Mouse (Mus musculus): ENCODE results near the gene Atraid. TPM values are rescaled to one million over a fixed set of nuclear protein-coding genes. Genes with fewer than 3 reads are reported as not detected.
A peak's percentile ranks its signal among the peaks of the same experiment; 100 is the strongest.

The Atraid gene
- total RNA-seq, 2 experiments from 2014 or later, result 42.4 to 43.6 TPM

- intact Hi-C loops (cut with DNase I), result no loop called here
- DNase-seq, result no peak
Measured at GRCm38 (mm10) chr5:31093151-31094041, 45.3 kb downstream of the Atraid start.

GRCm38 (mm10) chr5:31094100-31094798, 46.1 kb downstream of the Atraid start:
- intact Hi-C loops (cut with DNase I), result no loop called here

GRCm38 (mm10) chr5:31094799-31095691, 46.9 kb downstream of the Atraid start:
- intact Hi-C loops (cut with DNase I), result no loop called here
- peak in 1 of 2 experiments; percentile 38 for DNase-seq

More at GRCm38 (mm10) chr5:31094100-31094798, 46.1 kb downstream of the Atraid start:
- no peak for DNase-seq

GRCm38 (mm10) chr5:31095711-31096480, 47.8 kb downstream of the Atraid start:
- DNase-seq, result no peak
- intact Hi-C loops (cut with DNase I), result no loop called here

Other genes with a start within 250 kb of the Atraid start
- 10 to 100 TPM; 63.1 to 68.1 TPM for gene Mapre3, start 233.7 kb upstream of the Atraid start, total RNA-seq (2021)
- 10 to 100 TPM; 25.0 to 31.5 TPM for gene Tmem214, start 180.3 kb upstream of the Atraid start, total RNA-seq (2021)
- 1 to 10 TPM; 1.6 to 3.0 TPM for gene Agbl5, start 159.6 kb upstream of the Atraid start, total RNA-seq (2021)
- 10 to 100 TPM; 94.1 to 99.6 TPM for gene Ost4, start 140.5 kb upstream of the Atraid start, total RNA-seq (2021)
- 1 to 10 TPM; 4.8 to 7.0 TPM for gene Emilin1, start 134.9 kb upstream of the Atraid start, total RNA-seq (2021)
- 10 to 100 TPM; 27.1 to 30.3 TPM for gene Khk, start 126.9 kb upstream of the Atraid start, total RNA-seq (2021)
- gene Cgref1, start 102.7 kb upstream of the Atraid start, total RNA-seq (2021), result 1 to 10 TPM; 2.5 TPM
- gene Preb, start 88.0 kb upstream of the Atraid start, total RNA-seq (2021), result 10 to 100 TPM; 76.7 to 86.2 TPM
- under 1 TPM; 0.15 to 0.32 TPM for gene Tcf23, start 79.7 kb upstream of the Atraid start, total RNA-seq (2021)
- 1 to 10 TPM; 2.5 to 3.8 TPM for gene Slc5a6, start 612 bp downstream of the Atraid start, total RNA-seq (2021)
- gene Cad, start 6.5 kb downstream of the Atraid start, total RNA-seq (2021), result 10 to 100 TPM; 21.3 to 21.7 TPM
- not detected for gene Dnajc5g, start 58.0 kb downstream of the Atraid start, total RNA-seq (2021)
- gene Slc30a3, start 59.9 kb downstream of the Atraid start, total RNA-seq (2021), result not detected
- 100 to 1,000 TPM; 349 to 367 TPM for gene Trim54, start 68.4 kb downstream of the Atraid start, total RNA-seq (2021)
- not detected for gene Ucn, start 90.5 kb downstream of the Atraid start, total RNA-seq (2021)
- 10 to 100 TPM; 19.1 to 23.9 TPM for gene Mpv17, start 105.9 kb downstream of the Atraid start, total RNA-seq (2021)
- 1 to 10 TPM in 1 of 2 experiments, under 1 TPM in 1; 0.59 to 1.7 TPM for gene Gm29609, start 131.6 kb downstream of the Atraid start, total RNA-seq (2021)
- gene Gtf3c2, start 131.8 kb downstream of the Atraid start, total RNA-seq (2021), result 10 to 100 TPM; 17.8 to 20.8 TPM
- 10 to 100 TPM; 28.1 to 29.7 TPM for gene Snx17, start 144.9 kb downstream of the Atraid start, total RNA-seq (2021)
- 10 to 100 TPM; 44.1 to 52.9 TPM for gene Eif2b4, start 145.1 kb downstream of the Atraid start, total RNA-seq (2021)
- gene Zfp513, start 154.0 kb downstream of the Atraid start, total RNA-seq (2021), result 1 to 10 TPM; 5.1 to 5.8 TPM
- gene Ppm1g, start 172.4 kb downstream of the Atraid start, total RNA-seq (2021), result 10 to 100 TPM; 33.9 to 47.2 TPM
- gene Nrbp1, start 192.6 kb downstream of the Atraid start, total RNA-seq (2021), result 10 to 100 TPM; 51.1 to 60.0 TPM
- gene Gm9970, start 192.9 kb downstream of the Atraid start, total RNA-seq (2021), result not detected
- gene Krtcap3, start 203.4 kb downstream of the Atraid start, total RNA-seq (2021), result 1 to 10 TPM in 1 of 2 experiments, under 1 TPM in 1; 0.81 to 1.6 TPM
- gene Ift172, start 242.8 kb downstream of the Atraid start, total RNA-seq (2021), result 10 to 100 TPM; 20.3 to 26.3 TPM
- 1 to 10 TPM in 1 of 2 experiments, under 1 TPM in 1; 0.74 to 1.3 TPM for gene Fndc4, start 247.8 kb downstream of the Atraid start, total RNA-seq (2021)
- not detected for gene Gckr, start 249.1 kb downstream of the Atraid start, total RNA-seq (2021)

Measured in gastrocnemius, postnatal 36 days (tissue).